Mouse (Mus musculus): ENCODE measurements at regions not wholly inside any gene's neighbourhood (a gene's known extent, or its start where the extent isn't known, plus 50 kb on each side); places are given as distances from the start of the nearest gene placed in this dataset.

DNA sequence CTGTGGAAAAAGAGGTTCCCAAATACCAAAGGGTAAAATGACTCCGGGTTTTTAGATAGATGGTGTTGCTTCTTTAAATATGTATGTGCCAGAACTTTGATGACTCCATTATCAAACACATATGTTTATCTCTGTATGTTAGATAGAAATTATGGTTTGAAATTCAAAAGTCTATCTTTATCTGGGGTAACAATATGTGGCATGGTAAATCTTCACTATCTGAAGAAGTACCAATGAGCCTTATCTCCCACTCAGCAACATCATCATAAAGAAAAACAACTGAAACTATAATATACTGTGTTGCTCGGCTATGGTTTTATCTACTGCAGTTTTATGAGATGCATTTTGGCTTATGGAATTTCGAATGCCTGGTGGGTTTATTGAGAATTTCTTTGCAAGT, 1114.7 kb downstream of the Pcdh19 start:
- Histone ChIP-seq H3K27me3 (ENCODE audit: control insufficient read depth in 1 of 2, insufficient read depth in 2 of 2, low read length in 2 of 2) (no peaks in the 10 kb centered on the region), H3K9me3 (replicated peaks; ENCODE audit: insufficient read depth, low read length) (no peaks in the 10 kb centered on the region), H3K9ac (ENCODE audit: control insufficient read depth, low read depth, low read length, poor library complexity, severe bottlenecking) (no peak overlapping the region), H3K4me3 (ENCODE audit: control insufficient read depth in 1 of 2, insufficient read depth in 1 of 2, low read depth in 2 of 2, low read length in 2 of 2) (no peak overlapping the region), H3K27ac (ENCODE audit: control insufficient read depth, low read depth, low read length) (no peak overlapping the region; the same call in 1 of the 2 replicates), H3K79me2 (ENCODE audit: control insufficient read depth, insufficient read depth, low read length, poor library complexity) (no peaks in the 10 kb centered on the region), H3K4me1 (ENCODE audit: control insufficient read depth in 1 of 2, insufficient read depth in 2 of 2, low read length in 2 of 2) (peaks cover 0 to 5% of the 10 kb centered on the region in 2 experiments; a peak in 1 of 4 replicates), H3K36me3 (ENCODE audit: control insufficient read depth in 1 of 2, insufficient read depth in 2 of 2, low read length in 2 of 2) (peaks cover 0 to 6% of the 10 kb centered on the region in 2 experiments; a peak in 2 of 4 replicates)
- DNase-seq (ENCODE audit: low read depth, low spot score), result peak; percentile 26
- TF ChIP-seq RCOR1 (IDR thresholded peaks at IDR 0.05; ENCODE audit: low read depth, low read length), result peak; percentile 52; the same call in 1 of the 2 replicates
- peak; percentile 55; the same call in 1 of the 2 replicates for TF ChIP-seq ETS1 (IDR thresholded peaks at IDR 0.05; ENCODE audit: low read depth, low read length)
- TF ChIP-seq MYC (IDR thresholded peaks at IDR 0.05; ENCODE audit: low read depth, low read length), result no peak
- peak; percentile 82 to 83 for TF ChIP-seq EP300 (IDR thresholded peaks at IDR 0.05; ENCODE audit: low read depth in 1 of 2, low read length in 2 of 2)
- no peak for TF ChIP-seq MAZ (IDR thresholded peaks at IDR 0.05; ENCODE audit: low read depth, low read length)
- peak; percentile 90 for TF ChIP-seq TCF12 (IDR thresholded peaks at IDR 0.05; ENCODE audit: low read depth, low read length)
- no peak for TF ChIP-seq HCFC1 (IDR thresholded peaks at IDR 0.05; ENCODE audit: low read depth, low read length)
- TF ChIP-seq GATA1 (IDR thresholded peaks at IDR 0.05; ENCODE audit: low read depth, low read length), result peak; percentile 83
- TF ChIP-seq ZMIZ1 (IDR thresholded peaks at IDR 0.05; ENCODE audit: low read depth, low read length), result no peak

Data from MEL (cell line).